Mouse (Mus musculus): ENCODE data around the gene Guk1. TPM values are rescaled to one million over a fixed set of nuclear protein-coding genes. Genes with fewer than 3 reads are reported as not detected.
A peak's percentile ranks its signal among the peaks of the same experiment; 100 is the strongest.
"Not testable (repeated sequence)": the region's sequence is repeated elsewhere in the genome, so short reads cannot be mapped to it uniquely, and the experiment has no call there.

Guk1 gene
- total RNA-seq (2021) = 10 to 100 TPM; 62.2 to 68.3 TPM
- long read RNA-seq, experiment 1, transcript Guk1-204 (8 exons, 1,078 nt) = major isoform, 104 of 121 reads
- long read RNA-seq, experiment 1, partial matches to known transcripts = 3 of 121 reads
- long read RNA-seq, experiment 1, other reads (novel, unspliced or antisense) = 14 of 121 reads
- long read RNA-seq, experiment 2, transcript Guk1-204 (8 exons, 1,078 nt) = major isoform, 55 of 61 reads
- long read RNA-seq, experiment 2, partial matches to known transcripts = 3 of 61 reads
- long read RNA-seq, experiment 2, other reads (novel, unspliced or antisense) = 3 of 61 reads

DNA sequence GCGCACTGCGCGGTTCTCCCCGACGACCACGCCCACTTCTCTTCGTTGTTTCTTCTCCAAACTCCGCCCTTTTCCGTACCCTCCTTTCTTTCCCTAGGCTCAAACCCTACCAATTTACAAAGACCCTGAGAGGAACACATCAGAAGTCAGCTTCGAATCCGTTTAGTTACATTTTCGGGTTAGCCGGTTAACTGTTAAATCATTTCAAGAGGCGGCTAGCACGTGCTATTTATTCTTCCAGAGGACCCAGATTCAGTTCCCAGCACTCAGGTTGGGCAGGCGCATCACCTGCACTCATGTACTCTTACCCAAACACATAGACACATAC is at the start of gene Guk1:
Gene Guk1 (minus strand): TSS at position 154 of the 328 bp plus-strand sequence.
- no peak for DNase-seq

- no peak for DNase-seq
Observed at GRCm38 (mm10) chr11:59239796-59240195, 47.8 kb upstream of the Guk1 start.

DNA sequence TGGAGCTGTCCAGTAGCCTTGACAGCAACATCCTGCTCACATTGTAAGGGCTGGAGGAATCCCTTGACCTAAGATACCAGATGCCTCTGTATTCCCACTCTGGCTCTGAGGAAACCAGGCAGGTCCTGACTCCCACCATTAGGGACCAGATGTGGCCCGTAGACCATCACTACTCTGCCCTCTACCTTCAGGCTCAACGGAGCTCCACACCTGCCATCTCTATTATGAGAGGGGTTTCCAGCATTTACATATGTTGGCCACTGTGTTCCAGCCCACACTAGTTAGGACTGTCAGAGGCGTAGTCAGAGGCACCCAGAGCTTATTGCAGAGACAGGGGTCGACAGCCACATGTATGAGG is 47.4 kb upstream of the Guk1 start:
- no peak for DNase-seq

GRCm38 (mm10) chr11:59238525-59239427 is 46.8 kb upstream of the Guk1 start:
- peak; percentile 85 to 90 for DNase-seq

DNA sequence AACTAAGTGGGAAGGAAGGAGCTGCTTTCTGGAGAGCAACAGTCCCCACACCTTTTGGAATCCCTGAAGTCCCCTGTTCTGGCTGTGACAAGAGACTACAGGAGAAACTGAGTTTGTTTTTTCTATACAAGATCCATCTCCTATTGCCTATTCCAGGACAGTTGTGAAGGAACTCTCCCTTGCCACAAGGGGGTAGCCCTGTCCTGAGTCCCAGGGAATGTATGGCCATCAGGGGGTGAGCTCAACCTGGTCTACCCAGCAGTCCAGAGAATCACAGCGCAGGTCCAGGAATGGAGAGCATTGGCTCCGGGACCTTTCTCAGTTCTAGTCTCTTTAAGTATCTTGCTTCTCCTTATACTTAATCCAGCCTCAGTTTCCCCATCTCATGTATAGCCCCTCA is 40.8 kb upstream of the Guk1 start:
- no peak for DNase-seq

GRCm38 (mm10) chr11:59230144-59230760 is 38.2 kb upstream of the Guk1 start:
- peak; percentile 72 to 84 for DNase-seq

DNA sequence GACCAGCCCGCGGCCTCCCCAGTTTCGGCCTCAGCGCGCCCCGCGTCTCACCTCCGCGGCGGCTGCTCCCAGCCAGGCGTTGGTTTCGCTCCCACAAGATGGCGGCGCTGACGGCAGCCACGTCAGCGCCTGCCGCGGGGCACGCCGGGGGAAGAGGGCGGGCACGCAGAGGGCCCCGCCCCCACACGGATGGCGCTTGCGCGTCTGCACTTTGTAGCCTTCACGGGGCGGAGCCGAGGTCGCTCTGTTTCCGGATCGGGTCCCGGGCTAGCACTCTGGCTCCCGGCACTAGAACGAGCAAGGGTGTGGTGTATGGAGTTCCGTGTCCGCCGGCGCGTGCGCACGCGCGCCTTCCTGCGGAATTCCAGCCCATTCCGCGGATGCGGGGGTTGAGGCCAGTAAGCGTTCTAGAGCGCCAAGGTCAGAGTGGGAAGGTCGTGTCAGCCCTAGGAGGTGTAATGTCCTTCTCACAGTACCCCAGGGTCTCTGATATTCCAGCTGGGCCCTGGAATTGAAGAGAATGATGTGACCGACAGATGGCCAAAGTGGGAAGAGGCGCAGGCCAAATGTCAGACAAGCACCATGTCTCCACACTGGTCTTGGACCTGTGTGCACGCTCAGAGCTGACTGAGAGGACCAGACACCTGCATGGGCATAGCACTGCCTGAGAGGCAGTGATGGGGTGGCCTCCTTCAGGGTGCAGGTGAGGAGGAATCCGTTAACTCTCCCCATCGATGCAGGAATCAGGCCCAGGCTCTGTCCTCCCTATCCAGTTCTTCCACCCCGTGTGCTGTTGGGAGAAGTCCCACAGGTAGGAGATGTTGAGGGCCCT is 36.3 kb upstream of the Guk1 start, which contains the start of gene Arf1:
Gene Arf1 (minus strand): TSS at position 149 of the 832 bp plus-strand sequence.
- peak; percentile 96 to 99 for DNase-seq

DNA sequence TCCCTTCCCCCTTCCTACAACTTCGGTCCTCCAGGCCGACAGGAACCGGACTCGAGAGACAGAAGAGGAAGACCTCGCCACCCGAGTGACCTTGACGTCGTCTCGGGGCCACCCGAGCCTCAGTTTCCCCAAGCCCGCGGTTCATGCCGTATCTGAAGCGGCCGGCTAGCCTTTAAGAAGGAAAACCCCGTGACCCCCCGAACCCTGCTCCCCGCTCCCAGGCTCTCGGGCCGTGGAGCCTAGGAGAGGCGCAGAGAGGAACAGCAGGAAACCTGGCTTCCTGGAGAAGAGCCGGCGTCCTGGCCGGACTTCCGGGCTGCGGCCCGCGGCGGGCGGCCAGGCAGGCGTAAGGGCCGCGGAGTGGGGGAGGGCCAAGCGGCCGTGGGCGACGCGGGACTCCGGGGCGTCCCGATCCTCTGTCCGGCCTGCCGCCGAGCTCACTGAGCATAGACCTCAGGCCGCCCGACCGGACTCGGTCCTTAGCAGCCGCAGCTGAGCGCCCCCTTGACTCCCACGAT is 35.7 kb upstream of the Guk1 start:
- DNase-seq = peak in 1 of 2 experiments; percentile 78

DNA sequence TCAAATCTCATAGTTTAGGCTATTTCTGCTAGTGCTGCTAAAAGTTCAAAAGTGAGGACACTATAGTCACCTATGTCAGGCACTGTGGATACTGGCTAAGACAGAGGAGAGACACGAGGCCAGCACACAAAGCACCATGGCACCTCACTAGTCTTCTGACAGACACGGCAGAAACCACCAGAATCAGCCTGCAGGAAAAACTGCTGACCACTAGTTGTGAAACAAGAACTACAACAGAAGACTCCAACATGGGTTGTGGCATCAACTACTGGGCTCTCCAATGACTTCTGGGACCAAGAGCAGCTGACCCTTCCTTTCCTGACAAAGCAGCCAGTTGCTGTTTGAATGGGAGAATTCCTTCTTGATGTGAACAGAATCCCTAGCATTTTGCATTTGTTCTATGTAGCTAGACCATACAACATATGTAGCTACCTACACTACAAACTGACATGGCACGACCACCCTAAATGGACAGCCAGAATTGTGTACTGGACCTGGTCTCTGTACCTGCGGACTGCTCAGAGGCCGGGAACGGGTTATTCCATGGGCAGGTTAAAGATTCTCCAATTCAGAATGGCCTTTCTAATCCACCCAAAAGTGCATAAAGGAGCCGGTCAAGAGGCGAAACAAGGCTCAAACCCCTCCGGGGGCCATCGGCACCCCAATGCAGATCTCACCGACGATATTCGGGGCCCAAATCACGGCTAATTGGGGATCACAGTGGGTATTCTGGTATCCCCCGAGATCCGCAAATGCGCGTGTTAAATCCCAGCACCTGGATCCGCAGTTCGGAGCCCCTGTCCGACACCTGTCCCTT is 35.0 kb upstream of the Guk1 start:
- DNase-seq = no peak

GRCm38 (mm10) chr11:59226251-59226650 is 34.2 kb upstream of the Guk1 start:
- DNase-seq = no peak

DNA sequence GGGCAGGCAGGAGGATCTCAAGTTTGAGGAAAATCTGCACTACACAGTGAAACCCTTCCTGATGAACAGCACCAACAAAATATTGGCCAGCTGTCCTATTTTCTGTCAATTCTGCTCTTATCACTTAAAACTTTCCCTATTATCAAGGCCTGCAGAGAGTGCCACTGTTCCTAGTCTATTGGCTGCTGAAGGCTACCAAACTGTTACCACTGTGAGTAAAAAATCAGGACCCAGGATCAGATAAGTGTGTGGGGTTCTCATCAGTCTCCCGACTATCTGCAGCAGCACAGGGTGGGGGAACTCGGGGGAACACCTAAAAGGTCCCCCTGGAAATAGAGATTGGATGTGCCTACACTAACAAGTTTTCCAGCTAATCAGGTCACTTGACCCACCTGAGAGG is 33.2 kb upstream of the Guk1 start:
- DNase-seq = no peak

DNA sequence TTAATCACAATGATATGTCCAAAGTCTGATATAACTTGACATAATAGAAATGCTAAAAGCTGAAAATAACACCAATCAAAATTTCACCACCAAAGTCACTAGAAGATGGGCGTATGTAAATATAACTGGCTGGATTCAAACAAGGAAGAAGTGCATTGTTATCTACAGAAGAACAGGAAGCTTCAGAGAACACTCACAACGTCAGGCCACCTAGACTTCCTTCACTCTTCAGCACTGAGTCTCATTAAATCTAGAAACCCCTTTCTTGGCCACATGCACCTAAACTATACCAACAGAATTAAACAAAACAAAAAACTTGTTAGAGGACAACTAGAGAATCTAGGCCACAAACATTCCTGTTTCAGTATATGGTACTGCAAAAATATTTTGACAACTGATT is 32.5 kb upstream of the Guk1 start:
- DNase-seq = no peak

- DNase-seq = no peak
Observed at GRCm38 (mm10) chr11:59224025-59224424, 32.0 kb upstream of the Guk1 start.

GRCm38 (mm10) chr11:59222306-59222705 is 30.3 kb upstream of the Guk1 start:
- DNase-seq = peak in 1 of 2 experiments; percentile 34

DNA sequence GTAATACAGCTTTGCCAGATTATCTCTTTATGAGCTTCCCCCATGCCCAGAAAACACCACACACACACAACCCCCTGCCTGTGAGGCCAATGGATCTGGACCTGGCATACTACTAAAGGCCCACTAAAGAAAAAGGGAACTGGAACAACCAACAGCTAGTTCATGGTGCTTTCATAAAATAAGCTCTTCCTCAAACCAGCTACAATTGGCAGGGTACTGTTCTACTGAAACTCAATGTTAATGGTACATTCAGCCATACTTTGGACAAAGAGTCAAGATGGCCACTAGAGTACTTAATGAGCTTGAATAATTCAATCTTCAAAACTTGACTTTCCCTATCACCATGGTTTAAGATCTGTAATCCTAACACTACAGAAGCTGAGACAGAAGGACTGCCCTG is 29.6 kb upstream of the Guk1 start:
- DNase-seq = no peak

DNA sequence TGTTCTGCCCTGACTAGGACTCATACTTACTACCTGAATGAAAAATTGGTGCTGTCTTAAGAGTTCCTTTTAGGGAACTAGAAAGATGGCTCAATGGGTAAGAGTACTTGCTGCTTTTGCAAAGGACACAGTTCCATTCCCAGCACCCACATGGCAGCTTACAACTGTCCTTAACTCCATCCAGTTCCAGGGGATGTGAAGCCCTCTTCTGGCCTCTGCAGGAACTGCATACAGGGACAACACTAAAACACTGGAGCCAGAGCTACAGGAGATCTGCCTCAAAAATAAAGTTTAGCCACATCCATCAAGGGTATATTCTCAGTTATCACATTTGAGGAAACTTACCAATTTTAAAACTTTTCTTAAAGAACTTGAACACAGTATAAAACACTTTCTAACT is 27.1 kb upstream of the Guk1 start:
- peak; percentile 32 to 51 for DNase-seq

- no peak for DNase-seq
Observed at GRCm38 (mm10) chr11:59218389-59218998, 26.5 kb upstream of the Guk1 start.

GRCm38 (mm10) chr11:59216955-59217354 is 24.9 kb upstream of the Guk1 start:
- DNase-seq = no peak

DNA sequence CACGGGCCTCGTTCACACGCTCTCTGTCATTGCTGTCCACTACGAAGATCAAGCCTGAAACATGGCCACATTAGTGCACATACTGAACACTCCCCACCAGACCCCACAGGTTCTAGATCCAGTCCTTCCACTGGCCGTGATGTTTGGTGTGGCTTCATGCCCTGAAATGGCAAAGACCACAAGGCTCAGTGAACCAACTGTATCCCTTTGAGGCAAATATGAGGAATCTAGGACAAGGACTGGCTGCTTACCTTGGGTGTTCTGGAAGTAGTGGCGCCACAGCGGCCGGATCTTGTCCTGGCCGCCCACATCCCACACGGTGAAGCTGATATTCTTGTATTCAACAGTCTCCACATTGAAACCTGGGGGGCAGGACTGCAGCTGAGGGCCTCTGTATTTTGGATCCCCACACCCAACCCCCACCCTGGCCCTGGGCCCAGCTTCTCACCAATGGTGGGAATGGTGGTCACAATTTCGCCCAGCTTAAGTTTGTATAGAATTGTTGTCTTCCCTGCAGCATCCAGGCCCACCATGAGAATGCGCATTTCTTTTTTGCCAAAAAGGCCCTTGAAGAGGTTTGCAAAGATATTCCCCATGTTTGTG is 21.0 kb upstream of the Guk1 start:
- DNase-seq = no peak

GRCm38 (mm10) chr11:59212320-59212719 is 20.3 kb upstream of the Guk1 start:
- DNase-seq = not testable (repeated sequence)

All from adrenal gland, postnatal 36 days (tissue).